Mouse (Mus musculus): Measurements from ENCODE around the gene Dusp27.

GRCm38 (mm10) chr1:166127719-166128118 lies at the start of gene Dusp27:
- TF ChIP-seq CTCF (IDR thresholded peaks at IDR 0.05; ENCODE audit: low read depth, low read length), result no peak
- no peak for TF ChIP-seq GATA1 (IDR thresholded peaks at IDR 0.05; ENCODE audit: borderline replicate concordance, low read length)
- TF ChIP-seq TAL1 (conservative IDR thresholded peaks at IDR 0.05; ENCODE audit: low read depth, low read length), result no peak
- TF ChIP-seq GATA2 (IDR thresholded peaks at IDR 0.05; ENCODE audit: borderline replicate concordance, low read depth, low read length), result no peak
- no peak for TF ChIP-seq POLR2AphosphoS5 (IDR thresholded peaks at IDR 0.05; ENCODE audit: insufficient replicate concordance, low read depth, low read length)

Measured in G1E (cell line).